Mouse (Mus musculus) liver, embryonic 15.5 days (tissue): ENCODE measurements around the gene Khsrp. TPM values are rescaled to one million over a fixed set of nuclear protein-coding genes. Genes with fewer than 3 reads are reported as not detected.

ENCODE experiments used
- ATAC-seq: fragments of 200-750 bp; cut with Nextera tagmentation; 2 replicates; pipeline ENCODE4 v1.8.0; 2017; ENCODE audit warnings: moderate number of reproducible peaks, mild to moderate bottlenecking, moderate library complexity; ENCODE audit not compliant: insufficient read depth
- H3K27ac ChIP-seq: fragments of 300-500 bp; sonication (generic); replicated peaks from 2 replicates; pipeline ENCODE4 v1.5.1; 2015; ENCODE audit warnings: mild to moderate bottlenecking, inconsistent platforms
- H3K27me3 ChIP-seq: fragments of 300-500 bp; sonication (generic); 2 replicates; pipeline ENCODE4 v1.6.1; 2015; ENCODE audit warnings: mild to moderate bottlenecking, inconsistent platforms
- H3K36me3 ChIP-seq: fragments of 300-500 bp; sonication (generic); replicated peaks from 2 replicates; pipeline ENCODE4 v1.6.1; 2015; ENCODE audit warnings: moderate library complexity, mild to moderate bottlenecking, inconsistent platforms
- H3K4me1 ChIP-seq: fragments of 300-500 bp; sonication (generic); replicated peaks from 2 replicates; pipeline ENCODE4 v1.6.1; 2015; ENCODE audit warnings: inconsistent platforms
- H3K4me2 ChIP-seq: fragments of 300-500 bp; sonication (generic); 2 replicates; pipeline ENCODE4 v1.6.1; 2015; ENCODE audit warnings: moderate library complexity, mild to moderate bottlenecking, inconsistent platforms
- H3K4me3 ChIP-seq: fragments of 300-500 bp; sonication (generic); replicated peaks from 2 replicates; pipeline ENCODE4 v1.5.1; 2015; ENCODE audit warnings: mild to moderate bottlenecking, inconsistent platforms
- H3K9ac ChIP-seq: fragments of 300-500 bp; sonication (generic); 2 replicates; pipeline ENCODE4 v1.6.1; 2015; ENCODE audit warnings: moderate library complexity, mild to moderate bottlenecking, inconsistent platforms
- H3K9me3 ChIP-seq: fragments of 300-500 bp; sonication (generic); replicated peaks from 2 replicates; pipeline ENCODE4 v1.6.1; 2016; ENCODE audit warnings: inconsistent platforms
- WGBS: fragments of 180-500 bp; shearing (Covaris S2); methylation state at CpG from one replicate; pipeline ENCODE4 v1.1.7; 2015; ENCODE audit warnings: mixed read lengths; ENCODE audit not compliant: insufficient replicate concordance; 5-methylcytosine and 5-hydroxymethylcytosine counted together
- polyA plus RNA-seq: library from polyadenylated mRNA; unstranded; fragments of >200 nt; fragmentation: Nextera tagmentation; extraction: Ambion mirVana; gene quantifications from 2 replicates; pipeline ENCODE4 v1.2.1, GENCODE M21; 2015

Khsrp gene
- polyA plus RNA-seq, 1 experiment from 2014 or later, result 21.4 TPM

GRCm38 (mm10) chr17:56973956-56974707, 57.2 kb downstream of the Khsrp start:
- Histone ChIP-seq H3K9ac (no peak overlapping the region), H3K36me3 (no peaks in the 10 kb centered on the region), H3K4me3 (no peak overlapping the region), H3K4me2 (no peak overlapping the region), H3K9me3 (no peaks in the 10 kb centered on the region), H3K27ac (no peak overlapping the region), H3K27me3 (peaks cover 24% of the 10 kb centered on the region), H3K4me1 (peaks cover 4% of the 10 kb centered on the region; the same call in 1 of the 2 replicates)
- no peak for ATAC-seq
- 60% methylated on average over 14 of the region's 14 CpGs for WGBS

Other genes starting within 250 kb of the Khsrp start
- 11.9 and 14.6 TPM in 2 replicates for gene Rfx2, start 200.5 kb downstream of the Khsrp start, polyA plus RNA-seq
- not detected in 2 replicates for gene Acsbg2, start 157.1 kb downstream of the Khsrp start, polyA plus RNA-seq
- gene 1700061G19Rik, start 156.0 kb downstream of the Khsrp start, polyA plus RNA-seq, result 0.03 and 0.07 TPM in 2 replicates
- 9.0 and 10.2 TPM in 2 replicates for gene Mllt1, start 96.1 kb downstream of the Khsrp start, polyA plus RNA-seq
- not detected in 2 replicates for gene Acer1, start 49.4 kb downstream of the Khsrp start, polyA plus RNA-seq
- gene Clpp, start 41.2 kb downstream of the Khsrp start, polyA plus RNA-seq, result 67.8 and 75.8 TPM in 2 replicates
- gene Alkbh7, start 34.2 kb downstream of the Khsrp start, polyA plus RNA-seq, result 15.4 and 17.0 TPM in 2 replicates
- not detected in 2 replicates for gene Pspn, start 31.5 kb downstream of the Khsrp start, polyA plus RNA-seq
- gene Gtf2f1, start 20.2 kb downstream of the Khsrp start, polyA plus RNA-seq, result 46.8 and 48.8 TPM in 2 replicates
- gene Gm17949, start 20.1 kb downstream of the Khsrp start, polyA plus RNA-seq, result 0.20 and 0.36 TPM in 2 replicates
- gene Slc25a41, start 10.1 kb upstream of the Khsrp start, polyA plus RNA-seq, result not detected in 2 replicates
- gene Crb3, start 27.6 kb upstream of the Khsrp start, polyA plus RNA-seq, result 11.1 and 11.2 TPM in 2 replicates
- gene Slc25a23, start 28.3 kb upstream of the Khsrp start, polyA plus RNA-seq, result 4.9 and 7.0 TPM in 2 replicates
- gene Dennd1c, start 47.0 kb upstream of the Khsrp start, polyA plus RNA-seq, result 2.6 and 4.2 TPM in 2 replicates
- gene Tubb4a, start 56.3 kb upstream of the Khsrp start, polyA plus RNA-seq, result 0.29 and 0.31 TPM in 2 replicates
- gene Tnfsf9, start 73.8 kb upstream of the Khsrp start, polyA plus RNA-seq, result 0.71 and 0.76 TPM in 2 replicates
- gene Cd70, start 118.3 kb upstream of the Khsrp start, polyA plus RNA-seq, result not detected in 2 replicates
- 1.3 and 1.4 TPM in 2 replicates for gene Tnfsf14, start 162.7 kb upstream of the Khsrp start, polyA plus RNA-seq
- 369 and 468 TPM in 2 replicates for gene C3, start 196.6 kb upstream of the Khsrp start, polyA plus RNA-seq
- 11.9 and 12.0 TPM in 2 replicates for gene Gpr108, start 216.9 kb upstream of the Khsrp start, polyA plus RNA-seq
- gene Trip10, start 217.9 kb upstream of the Khsrp start, polyA plus RNA-seq, result 8.1 and 9.8 TPM in 2 replicates
- 13.8 and 14.5 TPM in 2 replicates for gene Vav1, start 247.6 kb upstream of the Khsrp start, polyA plus RNA-seq